Mouse (Mus musculus) cortical plate, adult 2 months (tissue): ENCODE results near the gene Tars2.

ENCODE experiments used
- CTCF ChIP-seq: fragments of 200-500 bp; IDR thresholded peaks from 2 replicates; pipeline ENCODE4 v1.5.1; 2011; ENCODE audit warnings: mild to moderate bottlenecking, control low read depth, low read length; ENCODE audit not compliant: insufficient read depth; ENCODE audit errors: extremely low read depth
- POLR2A ChIP-seq: fragments of 200-500 bp; IDR thresholded peaks from 2 replicates; pipeline ENCODE4 v1.6.1; 2011; ENCODE audit warnings: mild to moderate bottlenecking, low read length, control low read depth; ENCODE audit not compliant: insufficient read depth; ENCODE audit errors: extremely low read depth

DNA sequence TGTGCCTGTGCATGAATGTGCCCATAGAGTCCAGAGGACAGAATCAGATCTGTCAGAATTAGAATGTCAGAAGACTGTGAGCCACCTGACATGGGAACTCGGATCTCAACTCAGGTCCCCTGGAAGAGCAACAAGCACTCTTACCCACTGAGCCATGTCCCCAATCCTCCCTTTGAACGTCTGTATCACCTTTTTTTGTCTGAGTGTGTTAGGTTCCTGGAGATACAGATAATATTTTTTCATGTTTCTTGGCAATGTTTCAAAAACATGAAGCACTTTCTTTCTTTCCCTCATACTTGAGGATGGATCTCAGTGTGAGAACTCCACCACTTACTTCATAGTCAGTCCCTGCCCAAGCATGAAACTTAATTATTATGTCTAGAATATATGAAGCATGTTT, 48.4 kb upstream of the Tars2 start:
- no peak for TF ChIP-seq POLR2A
- TF ChIP-seq CTCF = no peak
